In genomic region chr6:133104922-133105859, GRCm38 (mm10) we compare ENCODE assay signal across 8 mouse cellular contexts. TPM values are rescaled to one million over a fixed set of nuclear protein-coding genes. Genes with fewer than 3 reads are reported as not detected.
A peak's percentile ranks its signal among the peaks of the same experiment; 100 is the strongest.
DNase-seq lines count a peak whose midpoint lies in the region; ATAC-seq and TF ChIP-seq lines count a peak whose summit lies in the region.

No protein-coding gene starts in this region.

- TF ChIP-seq EP300 in liver, embryonic 14.5 days (IDR thresholded peaks at IDR 0.05; ENCODE audit: low read depth) = no peak
- no peak for TF ChIP-seq EP300 in stomach, postnatal 0 days (optimal IDR thresholded peaks at IDR 0.05)

- peaks cover 5% of the 10 kb centered on the region; the same call in 1 of the 2 replicates for H3K4me1 ChIP-seq in forebrain, embryonic 10.5 days
- H3K4me1 ChIP-seq in heart, embryonic 15.5 days (replicated peaks) = peaks cover 4% of the 10 kb centered on the region; the same call in 1 of the 2 replicates
- no peaks in the 10 kb centered on the region for H3K4me1 ChIP-seq in liver, embryonic 14.5 days (replicated peaks; ENCODE audit: control insufficient read depth in 2 of 2, insufficient read depth in 2 of 2, low read length in 1 of 2)
- no peaks in the 10 kb centered on the region for H3K4me1 ChIP-seq in neural tube, embryonic 11.5 days (ENCODE audit: control insufficient read depth, insufficient read depth, low read length)
- H3K4me1 ChIP-seq in stomach, postnatal 0 days (replicated peaks; ENCODE audit: control insufficient read depth, insufficient read depth) = no peaks in the 10 kb centered on the region

- peak overlapping the region; percentile 85 for H3K4me3 ChIP-seq in forebrain, embryonic 10.5 days
- peak overlapping the region; percentile 68 for H3K4me3 ChIP-seq in heart, embryonic 15.5 days
- peak overlapping the region; percentile 78 to 80 for H3K4me3 ChIP-seq in liver, embryonic 14.5 days (ENCODE audit: insufficient read depth in 1 of 2, low read depth in 2 of 2, low read length in 2 of 2)
- H3K4me3 ChIP-seq in neural tube, embryonic 11.5 days (ENCODE audit: low read depth, low read length) = peak overlapping the region; percentile 67
- peak overlapping the region; percentile 49 for H3K4me3 ChIP-seq in stomach, postnatal 0 days (ENCODE audit: low read depth, low read length)

- peak overlapping the region; percentile 99 for H3K27ac ChIP-seq in forebrain, embryonic 10.5 days
- H3K27ac ChIP-seq in heart, embryonic 15.5 days = peak overlapping the region; percentile 97
- no peak overlapping the region; the same call in 1 of the 2 replicates for H3K27ac ChIP-seq in liver, embryonic 14.5 days
- H3K27ac ChIP-seq in neural tube, embryonic 11.5 days (ENCODE audit: low read depth, low read length) = peak overlapping the region; percentile 97
- H3K27ac ChIP-seq in stomach, postnatal 0 days (replicated peaks) = peak overlapping the region; percentile 90

- DNase-seq in CD8-positive naive resting alpha-beta T cell, adult 2 months (ENCODE audit: low read depth in 2 of 2, low spot score in 2 of 2) = peak; percentile 69 to 70
- DNase-seq in c-Kit-positive CD71-negative TER-119-negative erythroid progenitor cells, embryonic 14.5 days (ENCODE audit: low read depth) = peak; percentile 63
- peak; percentile 85 for DNase-seq in forebrain, embryonic 10.5 days (ENCODE audit: extremely low spot score, low spot score)
- DNase-seq in kidney, postnatal 25 days = peak; percentile 95 to 97
- peak; percentile 44 to 60 (median 45) for DNase-seq in liver, embryonic 14.5 days (ENCODE audit: low read depth in 3 of 3, low spot score in 3 of 3)
- peak; percentile 90 for DNase-seq in neural tube, embryonic 11.5 days (ENCODE audit: low spot score)
- DNase-seq in stomach, postnatal 0 days (ENCODE audit: low spot score) = peak; percentile 91

- peak overlapping the region; percentile 69 for H3K4me2 ChIP-seq in heart, embryonic 15.5 days
- peak overlapping the region; percentile 74 for H3K4me2 ChIP-seq in liver, embryonic 14.5 days (ENCODE audit: low read depth)
- peak overlapping the region; percentile 56 for H3K4me2 ChIP-seq in neural tube, embryonic 11.5 days (ENCODE audit: low read depth)
- peak overlapping the region; percentile 57 for H3K4me2 ChIP-seq in stomach, postnatal 0 days (replicated peaks; ENCODE audit: low read depth)

- no peaks in the 10 kb centered on the region for H3K9me3 ChIP-seq in forebrain, embryonic 10.5 days
- no peaks in the 10 kb centered on the region for H3K9me3 ChIP-seq in heart, embryonic 15.5 days (replicated peaks)
- H3K9me3 ChIP-seq in liver, embryonic 14.5 days (ENCODE audit: control insufficient read depth, low read length) = no peaks in the 10 kb centered on the region
- no peaks in the 10 kb centered on the region for H3K9me3 ChIP-seq in neural tube, embryonic 11.5 days (ENCODE audit: control insufficient read depth, low read length)
- no peaks in the 10 kb centered on the region for H3K9me3 ChIP-seq in stomach, postnatal 0 days (ENCODE audit: control insufficient read depth, low read length)

- no peaks in the 10 kb centered on the region for H3K27me3 ChIP-seq in forebrain, embryonic 10.5 days (ENCODE audit: poor library complexity, severe bottlenecking)
- no peaks in the 10 kb centered on the region for H3K27me3 ChIP-seq in heart, embryonic 15.5 days
- no peaks in the 10 kb centered on the region for H3K27me3 ChIP-seq in liver, embryonic 14.5 days (ENCODE audit: control insufficient read depth, insufficient read depth, low read length)
- no peaks in the 10 kb centered on the region for H3K27me3 ChIP-seq in neural tube, embryonic 11.5 days (ENCODE audit: control insufficient read depth, insufficient read depth, low read length)
- H3K27me3 ChIP-seq in stomach, postnatal 0 days (ENCODE audit: control insufficient read depth, insufficient read depth, low read length) = no peaks in the 10 kb centered on the region

- peak overlapping the region; percentile 96 for H3K9ac ChIP-seq in heart, embryonic 15.5 days
- peak overlapping the region; percentile 85 for H3K9ac ChIP-seq in liver, embryonic 14.5 days (replicated peaks)
- H3K9ac ChIP-seq in neural tube, embryonic 11.5 days (ENCODE audit: low read length) = peak overlapping the region; percentile 89
- peak overlapping the region; percentile 74 for H3K9ac ChIP-seq in stomach, postnatal 0 days (ENCODE audit: low read length)

- peaks cover 23% of the 10 kb centered on the region for H3K36me3 ChIP-seq in forebrain, embryonic 10.5 days (replicated peaks)
- H3K36me3 ChIP-seq in heart, embryonic 15.5 days = peaks cover 5% of the 10 kb centered on the region; the same call in 1 of the 2 replicates
- H3K36me3 ChIP-seq in liver, embryonic 14.5 days (replicated peaks; ENCODE audit: control insufficient read depth, insufficient read depth, low read depth) = no peaks in the 10 kb centered on the region
- H3K36me3 ChIP-seq in neural tube, embryonic 11.5 days (ENCODE audit: control insufficient read depth, insufficient read depth, low read length) = no peaks in the 10 kb centered on the region; the same call in 1 of the 2 replicates
- no peaks in the 10 kb centered on the region for H3K36me3 ChIP-seq in stomach, postnatal 0 days (ENCODE audit: control insufficient read depth, insufficient read depth, low read length)

- no peak for TF ChIP-seq CTCF in liver, embryonic 14.5 days (IDR thresholded peaks at IDR 0.05; ENCODE audit: low read depth)
- 0 out of 2 replicates have a peak, but pooled peaks have one; percentile 2 for TF ChIP-seq CTCF in stomach, postnatal 0 days (IDR thresholded peaks at IDR 0.05; ENCODE audit: low read depth)

- 2% methylated on average over 62 of the region's 62 CpGs for WGBS in forebrain, embryonic 10.5 days
- 1% methylated on average over 62 of the region's 62 CpGs for WGBS in heart, embryonic 15.5 days
- under 1% methylated on average over 62 of the region's 62 CpGs for WGBS in liver, embryonic 14.5 days (ENCODE audit: insufficient replicate concordance)
- WGBS in neural tube, embryonic 11.5 days = 1% methylated on average over 62 of the region's 62 CpGs
- WGBS in stomach, postnatal 0 days = 1% methylated on average over 62 of the region's 62 CpGs

- ATAC-seq in heart, embryonic 15.5 days (replicated peaks; ENCODE audit: insufficient number of reproducible peaks, insufficient read depth, low FRiP score, low read depth) = peak; percentile 96
- ATAC-seq in liver, embryonic 14.5 days (ENCODE audit: insufficient read depth) = peak; percentile 95
- peak; percentile 95 for ATAC-seq in neural tube, embryonic 11.5 days (ENCODE audit: insufficient read depth, low FRiP score, low TSS enrichment)
- ATAC-seq in stomach, postnatal 0 days (ENCODE audit: low FRiP score, low TSS enrichment) = peak; percentile 99

RNA-seq across cellular contexts. Expression of gene Smim10l1, which starts 0.5 kb away (rescaled TPM):
- polyA plus RNA-seq in forebrain, embryonic 10.5 days (2016; fragmentation: Nextera tagmentation; extraction: Ambion mirVana) = 58.9 and 62.0 TPM in 2 replicates
- 56.1 and 69.9 TPM in 2 replicates for polyA plus RNA-seq in heart, embryonic 15.5 days (2015; fragmentation: Nextera tagmentation; extraction: Ambion mirVana)
- 7.3 and 9.3 TPM in 2 replicates for polyA plus RNA-seq in liver, embryonic 14.5 days (2012; rRNA removed)
- polyA plus RNA-seq in liver, embryonic 14.5 days (2014; fragmentation: Nextera tagmentation; extraction: Ambion mirVana) = 19.2 and 20.3 TPM in 2 replicates
- polyA plus RNA-seq in neural tube, embryonic 11.5 days (2014; fragmentation: Nextera tagmentation; extraction: Ambion mirVana) = 80.2 and 80.3 TPM in 2 replicates
- 76.6 and 79.0 TPM in 2 replicates for polyA plus RNA-seq in stomach, postnatal 0 days (2015; fragmentation: Nextera tagmentation; extraction: Ambion mirVana)

RNA-seq across cellular contexts. Expression of gene Tas2r140, which starts 49.6 kb away (rescaled TPM):
- polyA plus RNA-seq in forebrain, embryonic 10.5 days (2016; fragmentation: Nextera tagmentation; extraction: Ambion mirVana) = not detected in 2 replicates
- polyA plus RNA-seq in heart, embryonic 15.5 days (2015; fragmentation: Nextera tagmentation; extraction: Ambion mirVana) = not detected in 2 replicates
- polyA plus RNA-seq in liver, embryonic 14.5 days (2012; rRNA removed) = not detected in 2 replicates
- polyA plus RNA-seq in liver, embryonic 14.5 days (2014; fragmentation: Nextera tagmentation; extraction: Ambion mirVana) = not detected in 2 replicates
- not detected in 2 replicates for polyA plus RNA-seq in neural tube, embryonic 11.5 days (2014; fragmentation: Nextera tagmentation; extraction: Ambion mirVana)
- not detected in 2 replicates for polyA plus RNA-seq in stomach, postnatal 0 days (2015; fragmentation: Nextera tagmentation; extraction: Ambion mirVana)

Comparison
In these comparisons a context has a peak if more than half of its experiments do, and no peak if none do; other contexts are left out.
1. DNase-seq: peak in every context shown above with its lines; median percentile 96 in kidney, postnatal 25 days; 91 in stomach, postnatal 0 days; 90 in neural tube, embryonic 11.5 days; 85 in forebrain, embryonic 10.5 days; 70 in CD8-positive naive resting alpha-beta T cell, adult 2 months; 63 in c-Kit-positive CD71-negative TER-119-negative erythroid progenitor cells, embryonic 14.5 days; 45 in liver, embryonic 14.5 days.